ENCODE assay signal across 13 mouse cellular contexts in genomic region chr8:125423861-125424260, GRCm38 (mm10).
DNase-seq lines count a peak whose midpoint lies in the region; ATAC-seq and TF ChIP-seq lines count a peak whose summit lies in the region.
"Had no signal": no experiment of that assay in that cellular context is flagged by ENCODE, and none has a peak within 500 bp of the region (broad histone marks: within the 10 kb centered on the region; RNA-seq: fewer than 3 reads in every experiment).

No protein-coding gene starts in this region.

- TF ChIP-seq CTCF in lung, embryonic 14.5 days (IDR thresholded peaks at IDR 0.05; ENCODE audit: low read depth) = no peak

- no peak overlapping the region for H3K4me3 ChIP-seq in lung, embryonic 14.5 days (ENCODE audit: low read depth, low read length)
- no peak overlapping the region for H3K4me3 ChIP-seq in kidney, embryonic 15.5 days (replicated peaks)
- no peak overlapping the region for H3K4me3 ChIP-seq in neural tube, embryonic 13.5 days
- H3K4me3 ChIP-seq: embryonic facial prominence, embryonic 12.5 days had no signal

- no peak overlapping the region for H3K9ac ChIP-seq in lung, embryonic 14.5 days
- no peak overlapping the region for H3K9ac ChIP-seq in kidney, embryonic 15.5 days
- H3K9ac ChIP-seq in neural tube, embryonic 13.5 days = no peak overlapping the region
- H3K9ac ChIP-seq: embryonic facial prominence, embryonic 12.5 days had no signal

- H3K9me3 ChIP-seq in lung, embryonic 14.5 days (ENCODE audit: low read depth, low read length) = no peaks in the 10 kb centered on the region
- no peaks in the 10 kb centered on the region for H3K9me3 ChIP-seq in kidney, embryonic 15.5 days (replicated peaks)
- H3K9me3 ChIP-seq in neural tube, embryonic 13.5 days = no peaks in the 10 kb centered on the region
- H3K9me3 ChIP-seq: embryonic facial prominence, embryonic 12.5 days had no signal

- WGBS in lung, embryonic 14.5 days = 46% methylated on average over 10 of the region's 10 CpGs
- 44% methylated on average over 10 of the region's 10 CpGs for WGBS in kidney, embryonic 15.5 days
- 47% methylated on average over 10 of the region's 10 CpGs for WGBS in neural tube, embryonic 13.5 days

- DNase-seq in lung, embryonic 14.5 days = no peak
- DNase-seq in lung, postnatal 14 days = no peak
- DNase-seq in forelimb bud, embryonic 11.5 days (ENCODE audit: low read depth, low spot score) = peak; percentile 14
- no peak for DNase-seq in cerebellum, postnatal 14 days
- no peak for DNase-seq in ovary, postnatal 10 days (ENCODE audit: low spot score)
- DNase-seq: gastrocnemius, postnatal 14 days; layer of hippocampus, adult 9-11 months; lung, adult 2 months had no signal

- no peaks in the 10 kb centered on the region for H3K27me3 ChIP-seq in lung, embryonic 14.5 days (ENCODE audit: insufficient read depth, low read length)
- no peaks in the 10 kb centered on the region for H3K27me3 ChIP-seq in kidney, embryonic 15.5 days
- no peaks in the 10 kb centered on the region for H3K27me3 ChIP-seq in neural tube, embryonic 13.5 days
- H3K27me3 ChIP-seq: CH12.LX; embryonic facial prominence, embryonic 12.5 days had no signal

- no peak overlapping the region for H3K4me2 ChIP-seq in lung, embryonic 14.5 days
- H3K4me2 ChIP-seq in kidney, embryonic 15.5 days = no peak overlapping the region
- no peak overlapping the region for H3K4me2 ChIP-seq in neural tube, embryonic 13.5 days
- H3K4me2 ChIP-seq: embryonic facial prominence, embryonic 12.5 days had no signal

- H3K27ac ChIP-seq in lung, embryonic 14.5 days (ENCODE audit: low read depth) = no peak overlapping the region
- H3K27ac ChIP-seq in kidney, embryonic 15.5 days = no peak overlapping the region
- H3K27ac ChIP-seq in neural tube, embryonic 13.5 days (replicated peaks) = no peak overlapping the region
- H3K27ac ChIP-seq: embryonic facial prominence, embryonic 12.5 days had no signal

- peak; percentile 47; the same call in 1 of the 2 replicates for ATAC-seq in lung, embryonic 14.5 days (ENCODE audit: insufficient read depth)
- peak; percentile 40; the same call in 1 of the 2 replicates for ATAC-seq in kidney, embryonic 15.5 days (replicated peaks; ENCODE audit: low FRiP score)
- ATAC-seq in neural tube, embryonic 13.5 days (ENCODE audit: low read depth) = peak; percentile 62
- no peak for ATAC-seq in monocyte, adult 5-6 weeks (replicated peaks; ENCODE audit: insufficient number of reproducible peaks, low FRiP score, low TSS enrichment, poor library complexity, severe bottlenecking)

- peaks cover 23% of the 10 kb centered on the region for H3K36me3 ChIP-seq in lung, embryonic 14.5 days (ENCODE audit: insufficient read depth)
- peaks cover 21% of the 10 kb centered on the region for H3K36me3 ChIP-seq in kidney, embryonic 15.5 days
- peaks cover 38% of the 10 kb centered on the region for H3K36me3 ChIP-seq in neural tube, embryonic 13.5 days

- no peaks in the 10 kb centered on the region for H3K4me1 ChIP-seq in lung, embryonic 14.5 days (ENCODE audit: insufficient read depth)
- H3K4me1 ChIP-seq in kidney, embryonic 15.5 days = 0 out of 2 replicates have a peak, but pooled peaks cover 11% of the 10 kb centered on the region
- H3K4me1 ChIP-seq in neural tube, embryonic 13.5 days (replicated peaks) = peaks cover 43% of the 10 kb centered on the region
